Mouse (Mus musculus) heart, postnatal 0 days (tissue): ENCODE results near the gene Trappc10.

ENCODE experiments used
- CTCF ChIP-seq: IDR thresholded peaks from 2 replicates; pipeline ENCODE4 v1.5.1; 2016; ENCODE audit warnings: antibody characterized with exemption, control low read depth, low read depth
- EP300 ChIP-seq: IDR thresholded peaks from 2 replicates; pipeline ENCODE4 v1.6.1; 2016; ENCODE audit warnings: antibody characterized with exemption, low read depth

DNA sequence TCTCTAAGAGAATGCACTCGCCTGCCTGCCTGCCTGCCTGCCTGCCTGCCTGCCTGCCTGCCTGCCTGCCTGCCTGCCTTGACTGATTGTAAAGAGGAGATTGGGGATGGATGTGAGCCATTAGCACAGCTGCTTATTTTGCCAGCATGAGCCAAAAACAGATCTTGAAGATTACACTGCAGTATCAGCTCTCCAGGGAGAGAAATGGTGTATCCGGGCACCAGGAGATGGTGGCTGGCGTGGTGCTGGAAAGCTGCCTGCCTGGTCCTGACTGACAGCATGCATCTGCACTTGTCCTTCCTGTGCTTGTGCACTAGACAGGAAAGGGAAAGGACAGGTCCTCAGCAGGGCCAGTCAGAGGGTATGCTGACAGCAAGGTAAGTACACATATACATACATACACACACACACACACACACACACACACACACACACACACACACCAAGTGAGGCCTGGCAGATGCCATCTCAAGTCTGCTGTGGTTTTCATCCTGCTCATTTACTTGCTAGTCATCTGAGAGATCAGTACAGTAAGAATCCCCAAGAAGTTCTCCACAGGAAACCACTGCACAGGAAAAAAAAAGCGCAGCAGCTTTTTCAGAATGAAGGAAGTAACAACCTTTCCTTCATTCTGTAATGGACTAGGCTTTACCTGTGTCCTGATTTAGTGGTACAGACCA lies 12.0 kb downstream of the Trappc10 start:
- no peak for TF ChIP-seq CTCF
- TF ChIP-seq EP300: no peak
